Mouse (Mus musculus): ENCODE measurements around the gene Zbtb17.

Gene Zbtb17

GRCm38 (mm10) chr4:141426796-141427745 is 17.4 kb upstream of the Zbtb17 start:
- no peak for DNase-seq (ENCODE audit: low spot score)

- DNase-seq (ENCODE audit: low spot score), result no peak
Measured at GRCm38 (mm10) chr4:141427921-141428320, 16.5 kb upstream of the Zbtb17 start.

- no peak for DNase-seq (ENCODE audit: low spot score)
Measured at GRCm38 (mm10) chr4:141429381-141429780, 15.1 kb upstream of the Zbtb17 start.

- no peak for DNase-seq (ENCODE audit: low spot score)
Measured at GRCm38 (mm10) chr4:141429847-141430246, 14.6 kb upstream of the Zbtb17 start.

GRCm38 (mm10) chr4:141430997-141431396 is 13.5 kb upstream of the Zbtb17 start:
- DNase-seq (ENCODE audit: low spot score), result peak; percentile 34

- DNase-seq (ENCODE audit: low spot score), result no peak
Measured at GRCm38 (mm10) chr4:141432666-141433065, 11.8 kb upstream of the Zbtb17 start.

GRCm38 (mm10) chr4:141433191-141433590 is 11.3 kb upstream of the Zbtb17 start:
- DNase-seq (ENCODE audit: low spot score), result no peak

GRCm38 (mm10) chr4:141435974-141436373 is 8.5 kb upstream of the Zbtb17 start, which contains the start of gene Srarp:
TSS of gene Srarp (minus strand) at chr4:141436105.
- no peak for DNase-seq (ENCODE audit: low spot score)

GRCm38 (mm10) chr4:141439083-141439803 is 5.2 kb upstream of the Zbtb17 start:
- no peak for DNase-seq (ENCODE audit: low spot score)

- DNase-seq (ENCODE audit: low spot score), result no peak
Measured at GRCm38 (mm10) chr4:141440877-141441276, 3.6 kb upstream of the Zbtb17 start.

GRCm38 (mm10) chr4:141443641-141444429 is 619 bp upstream of the Zbtb17 start:
- no peak for DNase-seq (ENCODE audit: low spot score)

- DNase-seq (ENCODE audit: low spot score), result no peak
Measured at GRCm38 (mm10) chr4:141445328-141445720, 870 bp downstream of the Zbtb17 start.

GRCm38 (mm10) chr4:141446211-141446610 is 1.8 kb downstream of the Zbtb17 start:
- DNase-seq (ENCODE audit: low spot score), result no peak

- no peak for DNase-seq (ENCODE audit: low spot score)
Measured at GRCm38 (mm10) chr4:141451251-141451650, 6.8 kb downstream of the Zbtb17 start.

GRCm38 (mm10) chr4:141451916-141452450 is 7.5 kb downstream of the Zbtb17 start:
- no peak for DNase-seq (ENCODE audit: low spot score)

GRCm38 (mm10) chr4:141454581-141455350 is 10.3 kb downstream of the Zbtb17 start:
- DNase-seq (ENCODE audit: low spot score), result no peak

GRCm38 (mm10) chr4:141455526-141455925 is 11.1 kb downstream of the Zbtb17 start:
- DNase-seq (ENCODE audit: low spot score), result no peak

- no peak for DNase-seq (ENCODE audit: low spot score)
Measured at GRCm38 (mm10) chr4:141456193-141456938, 11.9 kb downstream of the Zbtb17 start.

- DNase-seq (ENCODE audit: low spot score), result no peak
Measured at GRCm38 (mm10) chr4:141458236-141458635, 13.8 kb downstream of the Zbtb17 start.

GRCm38 (mm10) chr4:141458888-141459287 is 14.4 kb downstream of the Zbtb17 start:
- no peak for DNase-seq (ENCODE audit: low spot score)
